Comparison of ENCODE assay signal across 8 mouse cellular contexts in genomic region chr10:49788914-49789313, GRCm38 (mm10). TPM values are rescaled to one million over a fixed set of nuclear protein-coding genes. Genes with fewer than 3 reads are reported as not detected.
DNase-seq lines count a peak whose midpoint lies in the region; ATAC-seq and TF ChIP-seq lines count a peak whose summit lies in the region.

No protein-coding gene starts in this region.

- 3% methylated on average over 5 of the region's 5 CpGs for WGBS in embryonic facial prominence, embryonic 13.5 days
- WGBS in intestine, embryonic 15.5 days, result 10% methylated on average over 5 of the region's 5 CpGs
- 9% methylated on average over 5 of the region's 5 CpGs for WGBS in neural tube, embryonic 12.5 days

- no peak for DNase-seq in layer of hippocampus, adult 2 months (ENCODE audit: low spot score in 2 of 2)
- DNase-seq in layer of hippocampus, postnatal 14 days (ENCODE audit: low spot score in 2 of 2), result no peak
- DNase-seq in Muller cell, postnatal 12 days (ENCODE audit: inconsistent ontology term), result no peak
- DNase-seq in adrenal gland, postnatal 10 days, result no peak
- DNase-seq in left cerebral cortex, postnatal 36 days (ENCODE audit: low spot score in 2 of 2), result no peak

- peaks cover 20% of the 10 kb centered on the region for H3K27me3 ChIP-seq in embryonic facial prominence, embryonic 13.5 days
- peaks cover 7% of the 10 kb centered on the region; the same call in 1 of the 2 replicates for H3K27me3 ChIP-seq in intestine, embryonic 15.5 days (replicated peaks)
- 0 out of 2 replicates have a peak, but pooled peaks cover 4% of the 10 kb centered on the region for H3K27me3 ChIP-seq in neural tube, embryonic 12.5 days (replicated peaks)

- peaks cover 15% of the 10 kb centered on the region for H3K4me1 ChIP-seq in embryonic facial prominence, embryonic 13.5 days
- H3K4me1 ChIP-seq in intestine, embryonic 15.5 days (replicated peaks), result 0 out of 2 replicates have a peak, but pooled peaks cover 8% of the 10 kb centered on the region
- peaks cover 7% of the 10 kb centered on the region; the same call in 1 of the 2 replicates for H3K4me1 ChIP-seq in neural tube, embryonic 12.5 days

- peak overlapping the region; percentile 57; the same call in 1 of the 2 replicates for H3K9ac ChIP-seq in embryonic facial prominence, embryonic 13.5 days
- no peak overlapping the region for H3K9ac ChIP-seq in intestine, embryonic 15.5 days
- H3K9ac ChIP-seq in neural tube, embryonic 12.5 days, result peak overlapping the region; percentile 78; the same call in 1 of the 2 replicates

- no peak for TF ChIP-seq CTCF in layer of hippocampus, adult 2 months (conservative IDR thresholded peaks at IDR 0.05)

- H3K4me3 ChIP-seq in layer of hippocampus, adult 2 months, result peak overlapping the region; percentile 69
- peak overlapping the region; percentile 57 for H3K4me3 ChIP-seq in embryonic facial prominence, embryonic 13.5 days
- H3K4me3 ChIP-seq in intestine, embryonic 15.5 days (replicated peaks), result peak overlapping the region; percentile 58
- H3K4me3 ChIP-seq in neural tube, embryonic 12.5 days, result peak overlapping the region; percentile 72

- intact Hi-C loops in left cerebral cortex, postnatal 36 days (cut with DNase I), result loop anchor here (10.0 kb wide), 1 partner anchor 406 kb away; no protein-coding TSS in a partner anchor

- H3K9me3 ChIP-seq in embryonic facial prominence, embryonic 13.5 days, result no peaks in the 10 kb centered on the region
- no peaks in the 10 kb centered on the region for H3K9me3 ChIP-seq in intestine, embryonic 15.5 days
- no peaks in the 10 kb centered on the region for H3K9me3 ChIP-seq in neural tube, embryonic 12.5 days

- 0 out of 2 replicates have a peak, but pooled peaks have one; percentile 37 for ATAC-seq in embryonic facial prominence, embryonic 13.5 days (ENCODE audit: insufficient number of reproducible peaks, insufficient read depth, low FRiP score, low TSS enrichment, low read depth)
- ATAC-seq in intestine, embryonic 15.5 days, result no peak; the same call in 1 of the 2 replicates
- ATAC-seq in neural tube, embryonic 12.5 days (ENCODE audit: low FRiP score, low read depth), result no peak; the same call in 1 of the 2 replicates

- no peaks in the 10 kb centered on the region for H3K36me3 ChIP-seq in embryonic facial prominence, embryonic 13.5 days
- no peaks in the 10 kb centered on the region for H3K36me3 ChIP-seq in intestine, embryonic 15.5 days
- H3K36me3 ChIP-seq in neural tube, embryonic 12.5 days, result no peaks in the 10 kb centered on the region

- peak overlapping the region; percentile 97 for H3K4me2 ChIP-seq in embryonic facial prominence, embryonic 13.5 days
- peak overlapping the region; percentile 97 for H3K4me2 ChIP-seq in intestine, embryonic 15.5 days (replicated peaks)
- peak overlapping the region; percentile 66 for H3K4me2 ChIP-seq in neural tube, embryonic 12.5 days (replicated peaks)

- peak overlapping the region; percentile 93 for H3K27ac ChIP-seq in layer of hippocampus, adult 2 months
- no peak overlapping the region for H3K27ac ChIP-seq in embryonic facial prominence, embryonic 13.5 days
- H3K27ac ChIP-seq in intestine, embryonic 15.5 days, result no peak overlapping the region
- no peak overlapping the region for H3K27ac ChIP-seq in neural tube, embryonic 12.5 days

RNA-seq across cellular contexts. Expression of gene Grik2, which starts 0.3 kb away (rescaled TPM):
- 100 to 1,000 TPM; 101 to 112 TPM for total RNA-seq in layer of hippocampus, adult 2 months (2021)
- 10 to 100 TPM; 94.1 to 97.6 TPM for total RNA-seq in layer of hippocampus, postnatal 14 days (2021)
- 1.6 and 1.8 TPM in 2 replicates for polyA plus RNA-seq in embryonic facial prominence, embryonic 13.5 days (2015; fragmentation: Nextera tagmentation; extraction: Ambion mirVana)
- 2.5 and 3.1 TPM in 2 replicates for polyA plus RNA-seq in intestine, embryonic 15.5 days (2015; fragmentation: Nextera tagmentation; extraction: Ambion mirVana)
- 17.0 and 20.3 TPM in 2 replicates for polyA plus RNA-seq in neural tube, embryonic 12.5 days (2016; fragmentation: Nextera tagmentation; extraction: Ambion mirVana)
- 1 to 10 TPM; 1.5 to 3.0 TPM for total RNA-seq in adrenal gland, postnatal 10 days (2021)
- total RNA-seq in left cerebral cortex, postnatal 36 days (2021), result 10 to 100 TPM; 57.3 to 76.4 TPM

Comparison
In these comparisons a context has a peak if more than half of its experiments do, and no peak if none do; other contexts are left out.
1. RNA of gene Grik2, which starts 0.3 kb away (total RNA-seq): 101 to 112 TPM in layer of hippocampus, adult 2 months, 94.1 to 97.6 TPM in layer of hippocampus, postnatal 14 days and 57.3 to 76.4 TPM in left cerebral cortex, postnatal 36 days; 1.5 to 3.0 TPM in adrenal gland, postnatal 10 days; every median in the first group is over 10 times any median in the second.
2. Peak in every context shown above with its lines, with median percentiles within 50 percentile points of each other: H3K4me3 ChIP-seq and H3K4me2 ChIP-seq.